Mouse (Mus musculus) layer of hippocampus, postnatal 25 days (tissue): ENCODE results near the gene Gbx1. TPM values are rescaled to one million over a fixed set of nuclear protein-coding genes. Genes with fewer than 3 reads are reported as not detected.

Source experiments
- DNase-seq, 2 experiments: peaks; one replicate each; pipeline ENCODE4 v3.0.0; 2022; ENCODE audit warnings: mixed read lengths in 2 of 2, low spot score in 1 of 2; ENCODE audit errors: extremely low spot score in 1 of 2
- total RNA-seq, 2 experiments: library from RNA; stranded (reverse); gene quantifications; 2 replicates each; pipeline ENCODE4 v1.2.3; 2021

The Gbx1 gene
- total RNA-seq, 2 experiments from 2014 or later: 0.10 to 0.16 TPM

DNA sequence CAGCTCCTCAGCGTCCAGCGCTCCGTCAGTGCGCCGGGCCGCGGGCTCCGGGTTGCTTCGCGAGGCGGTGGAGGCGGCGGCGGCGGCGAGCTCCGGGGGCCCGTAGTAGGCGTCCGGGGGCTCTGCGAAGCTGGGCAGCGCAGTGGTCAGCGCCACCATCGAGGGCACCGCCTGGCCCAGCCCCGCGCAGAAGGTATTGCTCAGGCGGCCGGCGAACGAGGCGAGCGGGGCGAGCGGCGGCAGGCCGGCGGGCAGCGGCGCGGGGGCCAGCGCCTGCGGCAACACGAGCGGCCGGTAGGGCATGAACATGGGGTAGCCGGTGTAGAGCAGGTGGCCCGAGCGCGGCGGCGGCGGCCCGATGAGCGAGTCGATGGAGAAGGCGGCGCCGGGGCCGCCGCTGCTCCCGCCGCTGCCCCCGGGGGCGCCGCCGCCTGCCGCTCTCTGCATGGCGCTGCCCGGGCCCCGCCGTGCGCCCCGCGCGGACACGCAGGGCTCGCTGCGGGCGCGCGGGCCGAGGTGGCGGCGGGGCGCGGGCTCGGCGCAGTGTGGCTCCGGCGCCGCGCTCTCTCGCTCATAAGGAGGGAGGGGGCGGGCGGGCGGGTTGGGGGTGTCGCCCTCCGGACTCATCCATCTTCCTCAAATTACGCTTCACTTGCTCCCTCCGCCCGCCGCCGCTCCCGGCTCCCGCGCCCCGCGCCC lies 663 bp downstream of the Gbx1 start:
- no peak for DNase-seq

DNA sequence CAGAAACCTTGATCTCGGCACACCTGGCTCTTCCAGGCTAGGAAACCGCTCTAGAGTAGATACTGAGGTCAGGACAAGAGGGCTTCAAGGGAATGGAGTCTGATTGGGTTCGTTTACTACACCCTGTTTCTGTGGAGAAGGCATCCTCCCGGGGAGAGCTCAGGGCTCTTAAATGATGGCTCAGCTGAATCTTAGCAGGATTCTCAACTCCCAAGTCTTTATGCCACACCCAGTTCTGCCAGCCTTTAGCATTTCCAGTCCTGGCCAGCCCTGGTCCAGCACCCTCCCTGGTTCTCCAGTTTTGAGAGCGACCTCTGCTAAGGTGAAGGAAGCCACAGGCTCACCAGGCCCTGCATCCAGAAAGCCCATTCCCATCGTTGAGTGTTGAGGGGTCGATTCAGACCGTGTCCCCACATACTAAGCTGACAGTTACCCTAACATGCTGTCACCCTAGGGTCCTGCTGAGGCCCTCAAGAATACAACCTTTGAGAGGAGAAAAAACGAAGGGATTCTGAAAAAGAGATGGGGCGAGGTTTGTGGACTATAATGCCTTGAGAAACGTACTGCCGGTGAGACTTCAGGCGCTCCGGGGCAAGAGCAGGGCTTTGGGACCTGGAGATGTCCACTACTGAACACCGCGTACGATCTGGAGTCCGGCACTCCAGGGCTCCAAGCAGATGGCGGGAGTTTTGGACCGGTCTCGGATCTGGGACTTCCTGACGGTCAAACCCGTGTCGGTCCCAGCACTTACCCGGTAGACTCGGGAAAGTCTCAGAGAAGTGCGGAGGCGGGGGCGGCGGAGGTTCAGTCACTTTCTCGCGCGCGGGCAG lies 1.4 kb downstream of the Gbx1 start:
- DNase-seq: no peak

DNA sequence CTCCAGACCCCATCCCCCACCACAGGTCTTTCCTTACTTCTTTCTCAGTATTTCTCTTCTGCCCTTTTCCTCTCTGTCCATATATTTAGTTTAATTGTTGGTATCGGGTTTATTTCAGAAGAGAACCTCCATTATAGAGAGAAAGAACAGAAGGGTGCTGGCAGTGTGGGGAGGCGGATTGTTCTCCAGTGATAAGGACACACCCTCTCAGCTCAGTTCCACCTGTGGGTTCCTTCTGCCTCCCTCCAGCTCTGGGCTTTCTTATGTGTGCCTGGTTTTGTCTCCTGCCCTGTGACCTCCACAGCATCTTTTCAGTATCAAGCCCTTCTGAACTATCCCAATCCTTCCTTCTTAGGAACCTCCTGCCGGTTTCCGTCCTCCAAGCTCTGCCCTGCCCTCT lies 2.5 kb downstream of the Gbx1 start:
- no peak for DNase-seq

DNA sequence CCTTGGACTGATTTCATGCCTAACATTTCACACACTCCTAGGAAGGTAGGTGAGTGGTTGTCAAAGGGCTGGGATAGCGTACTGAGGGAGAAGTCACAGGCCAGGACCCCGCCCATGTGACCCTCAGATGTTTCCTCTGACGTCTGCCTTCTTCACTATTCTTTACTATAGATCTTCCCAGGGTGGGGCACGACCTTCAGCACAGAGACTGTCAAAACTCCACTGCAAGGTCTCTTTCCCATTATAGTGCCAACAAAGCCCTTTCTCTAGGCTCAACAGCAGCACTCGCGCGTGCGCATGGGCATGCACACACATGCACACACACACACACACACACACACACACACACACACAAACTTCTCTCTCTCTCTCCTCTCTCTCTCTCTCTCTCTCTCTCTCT lies 3.2 kb downstream of the Gbx1 start:
- no peak for DNase-seq

DNA sequence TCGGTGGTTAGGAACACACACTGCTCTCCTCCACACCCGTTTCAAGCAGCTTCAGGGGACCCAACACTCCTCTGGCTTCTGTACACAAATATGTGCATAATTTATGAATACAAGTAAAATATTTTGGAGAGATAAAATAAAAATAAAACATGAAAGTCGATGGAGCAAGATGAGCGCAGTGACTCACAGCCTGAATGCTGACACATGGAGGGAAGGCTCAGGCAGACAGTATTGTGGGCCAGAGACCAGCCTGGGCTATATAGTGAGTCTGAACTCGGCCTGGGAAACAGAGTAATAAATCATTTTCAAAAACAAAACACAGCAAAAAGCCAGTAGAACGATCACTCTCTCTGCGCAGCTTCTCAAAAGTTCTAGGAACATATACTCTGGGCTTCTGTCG lies 5.6 kb downstream of the Gbx1 start:
- DNase-seq: no peak

DNA sequence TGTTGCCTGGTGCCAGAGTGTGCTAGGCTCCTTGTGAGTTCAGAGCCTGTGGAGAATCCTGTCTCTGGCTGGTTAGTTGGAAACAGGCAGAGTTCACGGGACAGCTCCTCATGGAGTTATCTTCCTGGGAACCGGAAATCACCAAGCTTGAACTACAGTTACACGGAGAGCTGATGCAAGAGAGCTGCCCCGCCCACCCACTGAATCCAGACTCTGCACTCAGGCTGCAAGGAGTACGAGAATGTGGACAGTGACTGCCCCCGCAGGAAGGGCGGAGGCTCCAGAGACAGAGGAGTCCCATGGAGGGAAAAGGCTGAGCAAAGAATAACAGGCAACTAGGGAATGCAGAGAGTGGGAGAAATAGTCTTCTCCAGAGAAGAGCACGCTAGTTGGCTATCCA lies 14.7 kb downstream of the Gbx1 start:
- no peak for DNase-seq

DNA sequence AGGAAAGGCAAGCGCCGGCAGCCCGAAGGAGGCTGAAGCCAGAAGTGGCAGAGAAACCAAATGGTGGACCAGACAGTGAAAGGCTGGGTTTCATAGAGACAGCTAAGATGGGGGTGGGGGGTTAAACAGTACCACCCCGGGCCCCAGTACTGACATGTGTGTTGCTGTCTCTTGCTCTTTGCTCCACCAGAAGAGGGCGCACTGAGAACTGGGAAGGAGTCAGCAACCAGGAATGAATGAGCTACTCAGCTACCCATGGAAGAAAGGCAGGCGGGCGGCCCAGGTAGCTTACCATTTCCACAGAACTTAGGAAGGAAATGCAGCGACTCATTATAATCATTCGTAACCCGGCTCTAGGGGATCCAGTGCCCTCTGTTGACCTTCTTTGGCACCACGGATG lies 16.4 kb downstream of the Gbx1 start:
- peak in 1 of 2 experiments; percentile 62 for DNase-seq

DNA sequence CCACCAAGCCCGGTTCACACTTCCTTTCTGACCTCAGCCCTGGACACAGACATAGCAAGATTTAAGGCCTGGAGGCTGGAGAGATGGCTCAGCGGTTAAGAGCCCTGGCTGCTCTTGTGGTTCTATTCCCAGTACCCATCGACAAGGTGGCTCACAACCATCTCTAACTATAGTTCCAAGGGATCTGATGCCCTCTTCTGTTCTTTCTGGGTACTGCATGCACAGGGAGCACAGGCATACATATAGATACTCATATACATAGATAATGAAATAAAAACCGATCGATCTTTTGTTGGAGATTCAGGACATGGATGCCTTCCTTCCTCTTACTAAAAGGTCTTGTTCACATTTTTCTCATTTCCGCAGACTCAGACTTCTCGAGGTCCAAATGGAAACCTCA lies 18.6 kb downstream of the Gbx1 start:
- no peak for DNase-seq

DNA sequence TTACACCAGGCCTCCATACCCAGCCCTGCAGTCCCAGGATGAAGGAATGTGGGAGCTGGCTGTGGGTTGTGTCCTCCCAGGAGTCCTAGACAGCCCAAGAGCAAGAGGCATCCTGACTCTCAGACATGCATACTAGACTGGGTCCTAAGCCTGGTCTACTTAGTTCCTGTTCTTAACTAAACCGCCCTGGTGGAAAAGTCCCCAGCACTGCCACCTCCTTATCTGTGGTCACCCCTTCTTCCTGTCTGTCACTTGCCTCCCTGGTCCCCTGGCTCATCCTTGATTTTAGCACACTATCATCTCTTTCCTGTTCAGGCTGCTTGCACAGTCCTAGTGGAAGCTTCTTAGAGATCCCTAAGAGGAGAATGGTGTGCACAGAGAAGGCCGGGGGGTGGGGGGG lies 21.5 kb downstream of the Gbx1 start:
- DNase-seq: no peak

DNA sequence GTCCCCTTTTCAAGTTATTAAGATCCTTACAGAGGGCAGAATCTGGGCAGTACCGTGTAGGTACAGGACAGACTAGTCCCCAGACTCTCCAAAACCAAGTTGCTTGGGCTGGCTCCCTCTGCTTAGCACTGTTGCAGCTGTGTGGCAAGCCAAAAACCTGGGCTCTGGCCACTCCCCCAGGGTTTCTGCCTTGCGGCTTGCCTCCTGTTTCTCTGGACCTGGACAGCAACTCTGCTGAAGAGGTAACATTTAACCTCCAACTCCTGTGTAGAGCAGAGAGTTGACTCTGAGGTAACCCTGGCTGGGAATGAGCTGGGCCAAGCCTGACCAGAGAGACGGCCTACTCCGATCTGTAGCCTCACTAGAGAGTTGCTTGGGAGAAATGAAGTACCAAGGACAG lies 24.2 kb downstream of the Gbx1 start:
- no peak for DNase-seq

DNA sequence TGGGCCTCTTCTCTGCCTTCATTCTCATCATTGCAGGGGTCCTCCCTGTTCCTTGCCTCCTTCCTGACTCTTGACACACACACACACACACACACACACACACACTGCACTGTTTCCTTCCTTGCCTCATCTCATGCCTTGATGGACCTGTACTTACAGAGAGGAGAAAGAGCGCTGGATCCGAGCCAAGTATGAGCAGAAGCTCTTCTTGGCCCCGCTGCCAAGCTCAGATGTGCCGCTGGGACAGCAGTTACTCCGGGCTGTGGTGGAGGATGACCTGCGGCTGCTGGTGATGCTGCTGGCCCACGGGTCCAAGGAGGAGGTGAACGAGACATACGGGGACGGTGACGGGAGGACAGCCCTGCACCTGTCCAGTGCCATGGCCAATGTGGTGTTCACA lies 26.2 kb downstream of the Gbx1 start:
- peak in 1 of 2 experiments; percentile 8 for DNase-seq

DNA sequence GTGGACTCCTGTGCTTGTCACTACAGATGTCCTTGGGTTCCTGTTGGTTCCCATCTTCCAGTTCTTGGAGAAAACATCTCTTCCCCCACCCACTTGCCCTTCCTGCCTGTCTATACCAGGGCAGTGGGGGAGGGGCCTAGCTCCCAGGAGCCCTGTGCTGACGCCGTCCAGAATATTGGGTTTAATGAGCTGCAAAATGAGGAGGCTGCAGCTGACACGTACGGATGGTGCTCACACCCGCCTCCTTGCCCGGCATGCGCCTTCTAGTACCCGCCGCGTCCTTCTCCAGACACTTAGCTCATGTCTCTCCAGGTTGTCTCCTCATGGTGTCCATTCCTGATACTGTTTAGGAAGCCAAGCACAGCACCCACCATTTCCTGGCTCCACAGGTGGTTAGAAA lies 27.9 kb downstream of the Gbx1 start:
- DNase-seq: no peak

DNA sequence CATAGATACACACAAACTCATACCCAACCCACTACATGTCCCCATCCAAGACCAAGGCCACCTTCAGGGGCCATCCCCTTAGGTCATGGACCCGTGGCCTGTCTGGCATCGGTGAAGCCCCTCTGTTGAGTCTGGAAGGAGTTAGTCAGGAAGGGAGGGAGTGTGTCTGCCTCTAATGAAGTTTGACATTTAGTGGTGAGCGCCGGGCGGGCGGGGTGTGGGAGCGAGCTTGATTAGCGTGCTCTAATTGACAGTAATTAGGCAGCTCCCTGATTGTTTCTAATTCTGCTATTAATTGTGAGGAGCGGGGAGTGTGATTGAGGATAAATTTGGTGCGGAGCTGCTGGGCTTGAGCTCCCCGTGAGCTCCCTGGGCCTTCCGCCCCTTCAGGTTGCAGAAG lies 29.5 kb downstream of the Gbx1 start:
- DNase-seq: no peak

DNA sequence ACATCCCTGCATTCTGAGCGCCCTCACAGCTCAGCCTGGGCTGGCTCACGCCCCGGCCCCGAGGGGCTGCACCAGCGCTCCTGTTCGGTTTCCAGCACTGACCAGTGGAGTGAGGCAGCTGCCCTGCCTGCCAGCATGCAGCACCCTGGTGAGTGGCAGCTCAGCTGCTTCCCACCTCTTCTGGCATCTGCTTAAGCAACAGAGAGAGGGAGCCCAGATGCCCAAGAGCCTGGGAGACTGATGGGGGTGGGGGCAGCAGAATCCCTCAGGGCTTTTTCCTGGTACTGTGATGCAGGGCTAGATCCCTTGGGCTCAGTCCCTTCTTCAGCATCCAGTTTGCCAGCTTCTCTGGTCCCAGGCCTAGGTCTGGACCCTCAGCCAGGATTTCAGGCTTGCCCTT lies 30.2 kb downstream of the Gbx1 start:
- no peak for DNase-seq

DNA sequence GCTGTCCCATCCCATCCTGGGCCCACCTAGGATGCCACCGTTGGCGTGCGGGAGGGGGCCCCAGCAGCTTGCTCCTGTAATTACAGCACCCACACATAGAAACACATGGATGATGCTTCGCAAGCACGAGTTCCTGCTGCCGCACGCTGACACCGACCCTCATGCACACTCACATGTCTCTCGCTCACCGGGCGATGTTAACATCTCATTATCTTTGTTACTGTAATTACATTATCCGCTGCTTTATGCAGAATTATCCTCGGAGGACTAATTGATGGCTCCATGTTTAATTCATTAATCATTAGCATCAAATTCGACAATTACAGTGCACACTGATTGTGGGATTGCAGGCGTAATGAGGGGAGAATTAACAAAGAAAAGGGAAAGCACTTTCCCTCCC lies 32.0 kb downstream of the Gbx1 start:
- DNase-seq: no peak

DNA sequence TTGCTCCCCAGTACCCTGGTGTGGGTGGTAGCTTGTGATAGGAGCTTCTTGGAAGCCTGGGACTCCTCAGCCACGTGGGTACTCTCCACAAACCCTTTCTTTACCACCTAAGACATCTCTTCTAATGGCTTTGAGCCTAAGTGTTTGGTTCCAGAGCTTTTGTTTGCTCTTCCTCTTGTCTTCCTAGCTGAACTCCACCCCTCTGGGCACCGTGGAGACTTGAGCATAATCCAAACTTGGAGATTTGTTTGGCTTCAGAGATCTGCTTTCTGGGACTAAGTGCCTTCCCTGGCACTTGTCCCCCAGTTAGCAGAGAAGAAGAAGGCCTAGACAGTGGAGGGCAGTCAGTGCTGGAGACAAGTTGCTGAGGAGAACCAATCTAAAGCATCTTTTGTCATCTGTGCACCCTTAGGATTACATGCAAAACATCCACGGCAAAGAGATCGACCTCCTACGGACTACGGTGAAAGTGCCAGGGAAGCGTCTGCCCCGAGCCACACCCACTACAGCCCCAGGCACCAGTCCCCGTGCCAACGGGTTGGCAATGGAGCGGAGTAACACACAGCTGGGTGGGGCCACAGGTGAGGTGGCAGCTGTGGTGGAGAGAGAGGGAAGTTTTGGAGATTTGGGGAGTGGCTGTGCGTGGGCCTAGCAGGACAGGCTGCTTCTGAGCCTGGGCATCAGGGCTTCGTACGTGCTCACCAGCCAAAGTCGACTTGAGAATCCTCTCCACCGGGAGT lies 34.3 kb downstream of the Gbx1 start:
- DNase-seq: no peak

DNA sequence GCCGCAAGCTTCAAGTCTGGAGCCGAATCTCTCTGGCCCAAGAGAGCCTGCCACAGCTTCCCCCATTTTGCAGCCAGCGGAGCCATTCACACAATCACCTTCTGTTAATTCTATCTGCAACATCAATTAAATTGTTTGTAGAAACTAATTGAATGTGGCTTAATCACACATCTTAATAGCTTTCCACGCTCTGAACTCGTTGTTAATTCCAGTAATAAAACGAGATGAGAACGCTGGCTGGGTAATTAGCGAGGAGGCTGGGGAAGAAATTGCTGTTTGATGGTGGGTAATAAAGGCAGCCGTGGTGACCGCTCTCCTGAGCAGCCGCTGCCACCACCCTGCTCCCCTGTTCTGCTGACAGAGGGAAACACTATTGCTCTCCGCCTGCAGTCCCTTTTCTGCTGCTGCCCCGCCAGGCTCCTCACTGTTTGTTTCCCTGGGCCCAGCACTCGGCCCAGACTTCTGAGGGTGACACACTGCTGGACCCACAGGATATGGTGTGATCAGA lies 36.5 kb downstream of the Gbx1 start:
- DNase-seq: no peak

DNA sequence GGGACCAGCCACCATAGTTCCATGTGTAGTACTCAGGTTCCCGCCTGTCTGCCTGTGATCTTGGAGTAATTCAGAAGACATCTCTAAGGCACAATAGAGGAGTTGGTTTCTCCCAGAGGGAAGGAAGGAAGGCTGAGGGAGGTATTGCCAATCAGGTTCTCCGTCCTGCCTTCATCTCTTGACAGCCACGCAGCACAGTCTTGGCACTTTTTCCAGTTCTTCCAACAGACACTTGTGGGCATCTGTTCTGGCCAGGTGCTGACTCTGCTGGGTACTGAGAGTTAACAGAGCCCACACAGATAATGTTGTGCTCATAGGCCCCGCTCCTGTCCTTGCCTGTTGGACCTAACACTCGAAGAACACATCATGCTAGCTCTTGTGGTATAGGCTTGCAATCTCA lies 40.3 kb downstream of the Gbx1 start:
- DNase-seq: no peak

DNA sequence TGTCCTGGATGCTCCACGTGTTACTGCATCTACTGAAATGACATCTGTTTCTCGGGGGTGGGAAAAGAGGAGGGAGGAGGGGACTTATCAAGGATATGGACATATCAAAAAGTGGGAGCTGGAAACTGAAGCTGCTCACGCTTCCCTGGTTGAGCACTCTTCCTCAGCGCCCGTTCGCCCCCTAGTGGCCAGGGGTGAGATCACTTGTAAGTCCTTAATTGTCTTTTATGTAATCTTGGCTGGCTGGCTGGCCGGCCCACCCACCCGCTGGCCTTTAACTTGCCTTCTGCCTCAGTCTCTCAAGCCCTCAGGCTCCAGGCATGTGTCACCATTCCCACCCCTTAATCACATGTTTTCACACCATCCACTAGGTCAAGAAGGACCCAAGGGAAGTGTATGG lies 40.9 kb downstream of the Gbx1 start:
- DNase-seq: peak; percentile 88 to 98

DNA sequence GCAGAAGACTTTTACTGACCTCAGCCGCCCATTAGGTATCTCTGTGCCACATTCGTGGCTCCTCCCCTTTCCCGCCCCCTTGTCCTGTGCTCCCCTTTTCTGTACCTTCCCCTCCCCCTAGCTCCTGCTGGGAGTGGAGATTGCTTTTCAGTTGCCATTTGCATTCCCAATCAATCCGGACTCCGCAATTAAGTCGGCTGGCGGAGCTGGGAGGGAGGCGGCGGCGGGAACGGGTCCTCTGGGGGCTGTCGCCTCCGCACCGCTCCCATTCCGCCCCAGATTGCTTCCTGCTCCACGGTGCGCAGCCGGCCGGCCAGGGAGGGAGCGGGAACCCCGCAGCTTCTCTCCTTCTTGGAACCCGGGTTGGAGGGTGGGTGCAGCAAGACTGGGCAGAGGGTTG lies 42.0 kb downstream of the Gbx1 start:
- DNase-seq: no peak

DNA sequence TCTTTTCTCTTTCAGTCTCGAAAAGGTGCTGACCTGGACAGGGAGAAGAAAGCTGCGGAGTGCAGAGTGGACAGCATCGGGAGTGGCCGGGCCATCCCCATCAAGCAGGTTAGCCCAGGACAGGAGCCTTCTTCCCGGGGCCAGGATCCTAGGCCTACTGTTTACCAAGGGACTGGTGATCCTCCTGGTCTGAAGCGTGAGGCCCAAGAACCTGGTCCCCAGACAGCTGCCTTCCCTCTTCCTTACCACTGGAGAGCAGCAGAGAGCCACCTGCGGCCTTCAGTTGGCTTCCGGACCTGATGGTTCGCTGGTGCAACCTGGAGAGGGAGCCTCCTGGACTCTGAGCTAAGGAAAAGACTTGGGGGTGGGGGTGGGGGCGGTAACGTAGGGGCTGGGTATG lies 43.7 kb downstream of the Gbx1 start:
- peak in 1 of 2 experiments; percentile 36 for DNase-seq
